Mouse (Mus musculus) neural tube, embryonic 14.5 days (tissue): ENCODE measurements around the gene Ednra. TPM values are rescaled to one million over a fixed set of nuclear protein-coding genes. Genes with fewer than 3 reads are reported as not detected.
A peak's percentile ranks its signal among the peaks of the same experiment; 100 is the strongest.

Source experiments
- ATAC-seq: fragments of 200-750 bp; cut with Nextera tagmentation; 2 replicates; pipeline ENCODE4 v1.8.0; 2017; ENCODE audit warnings: low read depth, mild to moderate bottlenecking, moderate TSS enrichment, moderate library complexity
- H3K27ac ChIP-seq: fragments of 300-500 bp; sonication (generic); 2 replicates; pipeline ENCODE4 v1.5.1; 2014; ENCODE audit warnings: low read depth, mild to moderate bottlenecking, control low read depth, low read length, moderate library complexity, mixed read lengths
- H3K27me3 ChIP-seq: fragments of 300-500 bp; sonication (generic); 2 replicates; pipeline ENCODE4 v1.6.1; 2014; ENCODE audit warnings: low read length; ENCODE audit not compliant: control insufficient read depth, insufficient read depth
- H3K36me3 ChIP-seq: fragments of 300-500 bp; sonication (generic); 2 replicates; pipeline ENCODE4 v1.6.1; 2014; ENCODE audit warnings: low read length, mixed read lengths; ENCODE audit not compliant: control insufficient read depth, insufficient read depth
- H3K4me1 ChIP-seq: fragments of 300-500 bp; sonication (generic); 2 replicates; pipeline ENCODE4 v1.6.1; 2014; ENCODE audit warnings: low read length; ENCODE audit not compliant: control insufficient read depth, insufficient read depth
- H3K4me2 ChIP-seq: fragments of 300-500 bp; sonication (generic); 2 replicates; pipeline ENCODE4 v1.6.1; 2014; ENCODE audit warnings: mild to moderate bottlenecking, low read depth, low read length, control low read depth
- H3K4me3 ChIP-seq: fragments of 300-500 bp; sonication (generic); 2 replicates; pipeline ENCODE4 v1.5.1; 2014; ENCODE audit warnings: low read depth, low read length, control low read depth, mixed read lengths
- H3K9ac ChIP-seq: fragments of 300-500 bp; sonication (generic); replicated peaks from 2 replicates; pipeline ENCODE4 v1.6.1; 2014; ENCODE audit warnings: low read depth, mild to moderate bottlenecking, control low read depth, low read length, mixed read lengths
- H3K9me3 ChIP-seq: fragments of 300-500 bp; sonication (generic); 2 replicates; pipeline ENCODE4 v1.6.1; 2016; ENCODE audit warnings: low read length; ENCODE audit not compliant: control insufficient read depth
- WGBS: fragments of 180-500 bp; shearing (Covaris S2); extraction: QIAGEN DNeasy Blood & Tissue Kit; methylation state at CpG from one replicate; pipeline ENCODE4 v1.1.7; 2014; 5-methylcytosine and 5-hydroxymethylcytosine counted together
- polyA plus RNA-seq: library from polyadenylated mRNA; unstranded; fragments of >200 nt; fragmentation: Nextera tagmentation; extraction: Ambion mirVana; gene quantifications from 2 replicates; pipeline ENCODE4 v1.2.1, GENCODE M21; 2014

The Ednra gene
- polyA plus RNA-seq, 1 experiment from 2014 or later, result 7.0 TPM

DNA sequence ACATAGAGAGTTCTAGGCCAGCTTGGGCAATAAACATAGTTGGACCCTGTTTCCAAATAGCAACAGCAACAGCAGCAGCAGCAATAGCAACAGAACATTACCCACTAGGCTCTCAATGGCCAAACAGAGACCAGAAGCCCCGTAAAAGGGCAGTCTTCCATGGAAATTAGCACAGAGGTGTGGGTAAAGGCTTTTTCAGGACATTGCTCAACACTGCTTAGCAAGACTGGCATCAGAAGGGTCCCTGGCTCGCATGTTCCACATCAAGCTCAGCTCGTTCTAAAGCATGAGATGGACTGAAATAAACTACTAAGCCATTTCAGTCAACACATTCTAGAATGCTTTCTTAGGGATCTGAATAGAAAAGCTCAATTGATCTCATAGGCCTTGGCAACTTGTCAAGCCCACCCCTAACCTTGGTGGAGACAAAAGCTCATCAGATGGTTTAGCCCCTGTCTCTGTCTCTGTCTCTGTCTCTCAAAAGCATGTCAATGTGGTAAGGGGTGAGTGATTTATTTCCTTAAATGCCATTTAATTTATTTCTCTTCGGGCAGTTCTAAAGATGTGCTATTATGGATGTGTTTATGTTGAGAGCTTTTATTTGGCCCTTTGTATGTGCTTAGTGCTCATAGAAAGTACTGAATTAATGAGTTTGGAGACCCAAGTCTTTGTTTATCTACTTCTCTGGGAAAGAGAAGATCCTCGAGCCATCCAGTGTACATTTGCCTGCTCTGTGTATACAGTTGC, 84.0 kb downstream of the Ednra start:
- Histone ChIP-seq H3K36me3 (no peaks in the 10 kb centered on the region), H3K4me3 (no peak overlapping the region), H3K27ac (no peak overlapping the region), H3K9me3 (no peaks in the 10 kb centered on the region), H3K4me1 (no peaks in the 10 kb centered on the region), H3K4me2 (no peak overlapping the region), H3K9ac (no peak overlapping the region), H3K27me3 (no peaks in the 10 kb centered on the region)
- ATAC-seq, result no peak
- WGBS, result 48% methylated on average over 5 of the region's 5 CpGs

GRCm38 (mm10) chr8:77637593-77637992, 86.7 kb downstream of the Ednra start:
- Histone ChIP-seq H3K4me3 (no peak overlapping the region), H3K36me3 (no peaks in the 10 kb centered on the region), H3K27me3 (no peaks in the 10 kb centered on the region), H3K4me1 (no peaks in the 10 kb centered on the region), H3K9ac (no peak overlapping the region), H3K9me3 (no peaks in the 10 kb centered on the region), H3K27ac (no peak overlapping the region), H3K4me2 (no peak overlapping the region)
- 84% methylated on average over 3 of the region's 3 CpGs for WGBS
- no peak for ATAC-seq

GRCm38 (mm10) chr8:77634035-77634434, 90.2 kb downstream of the Ednra start:
- Histone ChIP-seq H3K9me3 (no peaks in the 10 kb centered on the region), H3K4me1 (no peaks in the 10 kb centered on the region), H3K4me3 (no peak overlapping the region), H3K4me2 (no peak overlapping the region), H3K27me3 (no peaks in the 10 kb centered on the region), H3K36me3 (no peaks in the 10 kb centered on the region), H3K9ac (no peak overlapping the region), H3K27ac (no peak overlapping the region)
- no peak for ATAC-seq
- 81% methylated on average over 5 of the region's 5 CpGs for WGBS

DNA sequence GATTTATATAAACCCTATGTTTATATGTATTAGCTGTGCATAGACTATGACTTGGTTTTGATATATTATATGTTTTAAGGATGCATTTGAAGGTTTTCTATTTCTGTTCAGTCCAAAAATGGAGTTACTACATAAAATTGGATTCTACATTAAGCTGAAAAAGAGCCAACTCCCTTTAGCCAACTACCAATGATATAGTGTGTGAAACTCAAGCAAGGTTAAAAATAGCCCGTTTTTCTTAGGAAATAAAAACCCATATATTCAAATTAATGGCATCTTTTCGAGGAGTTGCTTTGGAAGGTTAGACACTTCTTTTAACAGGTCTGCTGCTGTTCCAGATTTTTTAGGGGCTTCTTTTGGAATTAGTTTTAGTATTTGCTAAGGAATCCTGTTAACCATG, 91.1 kb downstream of the Ednra start:
- Histone ChIP-seq H3K36me3 (no peaks in the 10 kb centered on the region), H3K9ac (no peak overlapping the region), H3K27me3 (no peaks in the 10 kb centered on the region), H3K4me2 (no peak overlapping the region), H3K4me3 (no peak overlapping the region), H3K27ac (no peak overlapping the region), H3K9me3 (no peaks in the 10 kb centered on the region), H3K4me1 (no peaks in the 10 kb centered on the region)
- 90% methylated on average over 2 of the region's 2 CpGs for WGBS
- ATAC-seq, result no peak

DNA sequence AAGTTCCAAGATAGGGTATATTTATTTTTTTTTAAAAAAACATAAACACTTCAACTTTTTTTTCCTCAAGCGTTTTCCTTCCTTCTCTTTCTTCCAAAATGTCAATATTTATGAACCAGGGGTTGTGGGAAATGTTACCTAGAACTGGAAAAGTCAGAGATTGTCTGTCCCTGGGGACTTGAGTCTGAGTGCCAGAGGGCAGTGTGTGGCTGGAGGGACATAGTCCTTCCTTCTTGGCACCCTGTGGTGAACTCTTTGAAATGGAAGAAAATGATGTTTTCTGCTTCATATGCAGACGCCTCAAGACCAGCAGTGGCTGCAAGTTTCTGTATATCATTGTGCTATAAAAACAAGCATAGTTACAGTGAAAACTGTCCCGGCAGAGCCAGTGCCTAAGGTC, 93.6 kb downstream of the Ednra start:
- Histone ChIP-seq H3K4me1 (no peaks in the 10 kb centered on the region), H3K4me2 (no peak overlapping the region), H3K27me3 (no peaks in the 10 kb centered on the region), H3K9me3 (no peaks in the 10 kb centered on the region), H3K9ac (no peak overlapping the region), H3K27ac (no peak overlapping the region), H3K4me3 (no peak overlapping the region), H3K36me3 (no peaks in the 10 kb centered on the region)
- WGBS, result 53% methylated on average over 3 of the region's 3 CpGs
- ATAC-seq, result peak; percentile 51; the same call in 1 of the 2 replicates

DNA sequence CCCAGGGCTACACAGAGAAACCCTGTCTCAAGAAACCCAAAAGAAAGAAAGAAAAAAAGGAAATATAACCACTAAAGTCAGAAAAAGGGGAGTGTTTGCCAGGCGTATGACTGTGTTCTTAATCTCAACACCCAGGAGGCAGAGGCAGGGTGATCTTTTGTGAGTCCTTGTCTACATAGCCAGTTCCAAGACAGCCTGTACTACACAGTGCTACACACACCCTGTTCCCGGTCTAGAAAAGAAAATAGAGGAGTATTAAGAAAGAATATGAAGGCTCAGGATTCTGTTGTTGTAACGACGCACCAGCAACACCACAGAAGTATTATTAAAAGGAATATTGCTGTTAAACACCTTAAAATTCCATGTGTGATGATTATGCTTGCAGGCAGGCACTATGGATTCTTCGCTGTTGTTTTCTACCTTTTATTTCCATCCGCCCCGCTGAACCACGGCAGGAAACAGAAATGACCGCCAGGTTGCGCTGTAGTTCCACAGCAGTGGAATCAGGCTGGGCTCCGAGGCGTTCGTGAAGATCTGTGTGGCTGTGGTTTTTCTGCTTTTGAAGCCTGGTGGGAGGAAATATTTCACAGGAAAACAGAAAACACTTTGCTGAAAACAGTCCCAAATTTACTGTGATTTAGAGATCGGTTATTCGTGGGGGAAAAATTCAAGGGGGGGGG, 94.3 kb downstream of the Ednra start:
- Histone ChIP-seq H3K9me3 (no peaks in the 10 kb centered on the region), H3K4me2 (no peak overlapping the region), H3K27me3 (no peaks in the 10 kb centered on the region), H3K4me3 (no peak overlapping the region), H3K27ac (no peak overlapping the region), H3K4me1 (no peaks in the 10 kb centered on the region), H3K36me3 (no peaks in the 10 kb centered on the region), H3K9ac (no peak overlapping the region)
- 18% methylated on average over 15 of the region's 15 CpGs for WGBS
- ATAC-seq, result peak; percentile 96

GRCm38 (mm10) chr8:77623677-77624209, 100.5 kb downstream of the Ednra start:
- H3K9me3 ChIP-seq, result no peaks in the 10 kb centered on the region
- 56% methylated on average over 7 of the region's 7 CpGs for WGBS
- no peaks in the 10 kb centered on the region for H3K36me3 ChIP-seq
- no peak overlapping the region for H3K9ac ChIP-seq
- H3K4me3 ChIP-seq, result no peak overlapping the region
- no peak overlapping the region for H3K27ac ChIP-seq
- no peak overlapping the region for H3K4me2 ChIP-seq
- H3K4me1 ChIP-seq, result no peaks in the 10 kb centered on the region
- ATAC-seq, result no peak
- H3K27me3 ChIP-seq, result no peaks in the 10 kb centered on the region

GRCm38 (mm10) chr8:77617916-77618315, 106.3 kb downstream of the Ednra start:
- WGBS, result 60% methylated on average over 2 of the region's 2 CpGs
- no peak for ATAC-seq
- no peaks in the 10 kb centered on the region for H3K27me3 ChIP-seq
- no peak overlapping the region for H3K4me3 ChIP-seq
- no peak overlapping the region for H3K27ac ChIP-seq
- no peaks in the 10 kb centered on the region for H3K9me3 ChIP-seq
- H3K4me2 ChIP-seq, result no peak overlapping the region
- no peak overlapping the region for H3K9ac ChIP-seq
- H3K4me1 ChIP-seq, result no peaks in the 10 kb centered on the region
- H3K36me3 ChIP-seq, result no peaks in the 10 kb centered on the region
